Mouse (Mus musculus) embryo, embryonic 9.5 days (tissue): ENCODE data around the gene Nfkbie.

ENCODE experiments used
- DNase-seq: peaks from one replicate; pipeline ENCODE4 v3.0.0-alpha.2; 2017; ENCODE audit errors: extremely low spot score

Gene Nfkbie

GRCm38 (mm10) chr17:45543115-45543514 is 12.4 kb upstream of the Nfkbie start:
- no peak for DNase-seq

DNA sequence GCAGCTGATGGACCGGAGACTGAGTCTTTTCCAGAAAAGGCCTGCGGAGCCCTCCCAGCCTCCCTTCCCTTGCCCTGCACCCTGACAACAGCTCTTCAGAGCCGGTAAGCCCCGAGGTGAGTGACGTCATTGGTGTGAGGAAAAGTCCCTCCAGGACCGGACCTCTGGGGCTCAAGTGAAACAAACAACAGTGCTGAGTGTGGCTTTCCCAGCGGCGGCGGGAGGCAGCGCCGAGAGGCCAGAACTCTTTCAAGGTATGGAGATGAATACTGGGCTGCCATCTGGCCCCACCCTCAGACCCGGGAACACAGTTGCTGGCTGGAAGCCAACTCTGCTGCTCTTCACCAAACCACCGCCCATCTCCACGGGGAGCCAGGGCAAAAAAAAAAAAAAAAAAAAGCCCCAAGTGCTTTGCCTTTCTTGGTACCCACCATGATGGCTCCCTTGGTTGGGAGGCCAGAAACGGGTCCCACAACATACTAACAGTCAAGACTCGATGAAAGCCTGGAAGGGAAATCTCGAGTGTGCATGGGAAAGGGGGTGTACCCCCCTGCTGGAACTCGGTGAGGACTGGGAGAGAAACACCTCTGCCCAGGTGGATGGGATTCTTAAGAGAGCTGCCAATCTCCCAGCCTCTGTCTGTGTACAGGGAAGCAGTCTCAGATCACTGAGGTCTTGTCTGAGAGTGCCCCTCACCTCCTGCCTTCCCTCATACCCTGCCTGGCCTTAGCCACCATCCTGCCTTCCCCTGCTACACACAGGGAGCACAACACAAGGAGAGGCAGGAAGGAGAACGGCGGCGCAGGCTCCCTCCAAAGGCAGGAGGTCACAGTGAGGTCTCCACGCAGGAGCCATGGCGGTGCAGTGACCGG is 11.3 kb upstream of the Nfkbie start:
- no peak for DNase-seq

DNA sequence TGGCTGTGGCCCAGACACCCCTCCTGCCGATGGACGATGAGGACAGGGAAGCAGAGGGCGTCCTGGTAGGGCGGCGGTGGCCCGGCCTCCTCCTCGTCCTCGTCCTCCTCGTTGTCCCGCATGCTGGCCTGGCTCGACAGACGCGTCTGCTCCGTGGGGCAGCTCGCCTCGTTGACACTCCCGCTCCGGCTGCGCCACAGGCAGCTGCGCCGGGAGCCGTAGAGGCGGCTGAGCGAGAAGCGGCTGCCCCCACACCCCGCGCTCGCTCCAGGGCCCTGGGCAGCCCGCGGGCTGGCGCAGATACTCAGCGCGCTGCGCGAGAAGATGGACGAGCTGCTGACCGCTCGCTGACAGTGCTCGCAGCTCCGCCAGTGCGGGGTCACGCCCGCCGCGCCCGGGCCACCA is 10.6 kb upstream of the Nfkbie start:
- DNase-seq = peak; percentile 47

DNA sequence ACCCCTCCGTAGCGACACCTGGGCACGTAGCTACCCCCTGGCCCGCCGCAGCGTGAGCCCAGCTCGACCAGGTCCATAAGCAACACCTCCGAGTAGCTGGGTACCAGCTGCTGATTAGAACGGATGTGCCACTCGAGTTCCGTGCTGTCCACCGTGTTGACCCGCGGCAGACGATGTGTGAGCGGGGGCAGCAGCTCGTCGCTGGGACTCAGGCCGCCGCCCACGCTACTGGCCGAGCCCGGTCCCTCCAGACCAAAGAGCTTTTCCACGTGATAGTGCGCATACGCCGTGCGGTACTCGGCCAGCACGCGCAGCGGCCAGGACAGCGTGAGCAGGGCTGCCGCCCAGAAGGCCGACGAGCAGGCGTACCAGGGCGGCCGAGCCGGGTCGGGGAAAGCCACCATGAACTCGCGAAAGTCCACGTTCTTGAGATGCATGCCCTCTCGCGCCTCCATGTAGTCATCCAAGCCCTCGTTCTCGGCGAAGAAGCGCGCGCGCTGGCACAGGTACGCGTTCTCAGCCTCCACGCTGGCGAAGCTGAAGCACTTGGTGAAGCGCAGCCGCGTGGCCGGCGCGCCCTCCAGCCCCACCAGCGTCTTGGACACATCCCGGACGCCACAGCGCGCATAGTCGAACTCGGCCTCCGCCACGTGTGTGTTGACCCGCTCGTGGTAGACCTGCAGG is 10.1 kb upstream of the Nfkbie start:
- no peak for DNase-seq

- DNase-seq = no peak
Measured at GRCm38 (mm10) chr17:45546941-45547340, 8.6 kb upstream of the Nfkbie start.

GRCm38 (mm10) chr17:45547461-45548190 is 7.9 kb upstream of the Nfkbie start:
- no peak for DNase-seq

GRCm38 (mm10) chr17:45548541-45549512 is 6.7 kb upstream of the Nfkbie start:
- peak; percentile 82 for DNase-seq

GRCm38 (mm10) chr17:45549617-45550181 is 5.8 kb upstream of the Nfkbie start, which contains the start of gene Tmem151b:
Gene Tmem151b (minus strand): TSS chr17:45549677.
- peak; percentile 73 for DNase-seq

DNA sequence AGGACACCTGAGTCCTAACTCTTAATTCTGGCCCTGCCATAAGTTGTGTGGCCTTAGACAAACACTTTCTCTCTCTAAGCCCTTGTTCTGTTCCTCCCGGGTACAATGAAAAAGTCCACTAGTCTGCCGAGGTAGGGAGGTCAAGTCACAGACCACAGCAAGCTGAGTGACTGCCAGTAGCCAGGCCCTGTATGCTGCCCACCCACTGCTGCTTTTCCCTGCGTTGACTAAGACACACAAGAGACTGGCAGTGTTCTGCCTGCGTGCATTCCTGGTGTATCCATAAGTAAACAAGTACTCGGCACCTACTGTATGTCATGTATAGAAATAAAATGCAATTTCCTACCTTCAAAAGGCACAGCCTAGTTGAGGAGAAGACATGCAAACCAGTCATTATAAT is 5.2 kb upstream of the Nfkbie start:
- no peak for DNase-seq

DNA sequence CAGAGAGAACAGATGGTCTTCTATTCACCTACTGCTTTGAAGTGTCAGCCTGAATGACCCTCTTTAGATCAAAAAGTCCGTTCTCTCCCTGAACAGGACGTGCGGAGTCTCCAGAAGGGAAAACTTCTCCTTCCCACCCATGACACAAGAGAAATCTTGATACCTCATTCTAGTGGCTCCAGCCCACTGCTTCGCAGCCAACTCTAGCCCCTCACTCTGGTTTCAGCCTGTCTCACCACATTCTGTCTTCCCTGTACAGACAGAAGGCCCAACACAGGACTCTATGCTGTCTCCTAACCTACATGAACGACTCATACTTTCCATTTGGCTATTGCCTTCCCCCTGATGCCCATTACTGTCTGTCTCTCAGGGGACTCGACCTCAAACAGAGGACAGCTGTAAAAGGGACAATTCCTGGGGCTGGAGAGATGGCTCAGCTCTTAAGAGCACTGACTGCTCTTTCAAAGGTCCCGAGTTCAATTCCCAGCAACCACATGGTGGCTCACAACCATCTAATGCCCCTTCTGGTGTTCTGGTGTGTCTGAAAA is 4.2 kb upstream of the Nfkbie start:
- DNase-seq = no peak

DNA sequence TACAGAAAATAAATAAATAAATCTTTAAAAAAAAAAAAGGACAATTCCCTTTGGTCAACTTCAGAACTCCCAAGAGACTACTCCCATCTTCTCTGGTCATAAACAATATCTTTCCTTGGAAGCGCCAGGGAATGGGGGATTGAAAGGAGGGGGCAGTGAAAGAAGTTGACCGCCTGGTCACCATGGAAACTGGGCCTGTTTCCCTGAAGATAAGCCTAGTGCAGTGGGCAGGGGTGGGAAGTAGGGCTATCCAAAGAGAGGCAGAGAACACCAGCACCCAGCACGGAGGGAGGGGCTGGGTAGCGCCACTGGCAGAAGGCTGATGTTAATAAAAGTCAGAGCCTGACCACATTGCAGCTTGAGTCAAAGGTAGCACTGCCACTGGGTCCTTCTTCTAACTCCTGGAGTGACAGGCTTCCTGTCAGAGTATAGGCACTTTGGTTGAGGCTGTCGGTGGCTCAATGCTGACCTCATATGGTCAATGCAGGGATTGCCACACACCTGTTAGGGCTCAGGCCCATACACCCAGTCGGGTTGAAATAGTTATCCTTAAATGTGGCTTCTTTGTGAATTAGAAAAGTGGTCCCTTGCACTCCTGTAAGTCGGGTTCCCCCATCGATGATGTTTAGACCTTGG is 3.6 kb upstream of the Nfkbie start:
- peak; percentile 79 for DNase-seq

GRCm38 (mm10) chr17:45553065-45553464 is 2.4 kb upstream of the Nfkbie start:
- no peak for DNase-seq

- DNase-seq = no peak
Measured at GRCm38 (mm10) chr17:45554420-45554819, 1.1 kb upstream of the Nfkbie start.

DNA sequence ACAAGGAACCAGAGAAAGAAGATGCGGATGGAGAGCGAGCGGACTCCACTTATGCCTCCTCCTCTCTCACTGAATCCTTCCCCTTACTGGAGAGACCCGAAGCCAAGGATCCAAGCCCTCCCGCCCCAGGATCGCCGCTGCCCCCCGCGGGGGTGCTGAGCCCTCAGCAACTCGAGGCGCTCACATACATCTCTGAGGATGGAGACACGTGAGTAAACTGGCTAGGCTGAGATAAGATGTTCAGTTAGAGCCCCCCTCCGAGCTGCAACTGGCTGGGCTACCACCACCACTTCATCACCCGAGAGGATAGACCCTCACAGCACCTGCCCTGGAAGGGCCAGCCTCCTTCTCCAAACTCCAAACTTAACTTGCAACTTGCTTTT is 595 bp downstream of the Nfkbie start:
- no peak for DNase-seq

DNA sequence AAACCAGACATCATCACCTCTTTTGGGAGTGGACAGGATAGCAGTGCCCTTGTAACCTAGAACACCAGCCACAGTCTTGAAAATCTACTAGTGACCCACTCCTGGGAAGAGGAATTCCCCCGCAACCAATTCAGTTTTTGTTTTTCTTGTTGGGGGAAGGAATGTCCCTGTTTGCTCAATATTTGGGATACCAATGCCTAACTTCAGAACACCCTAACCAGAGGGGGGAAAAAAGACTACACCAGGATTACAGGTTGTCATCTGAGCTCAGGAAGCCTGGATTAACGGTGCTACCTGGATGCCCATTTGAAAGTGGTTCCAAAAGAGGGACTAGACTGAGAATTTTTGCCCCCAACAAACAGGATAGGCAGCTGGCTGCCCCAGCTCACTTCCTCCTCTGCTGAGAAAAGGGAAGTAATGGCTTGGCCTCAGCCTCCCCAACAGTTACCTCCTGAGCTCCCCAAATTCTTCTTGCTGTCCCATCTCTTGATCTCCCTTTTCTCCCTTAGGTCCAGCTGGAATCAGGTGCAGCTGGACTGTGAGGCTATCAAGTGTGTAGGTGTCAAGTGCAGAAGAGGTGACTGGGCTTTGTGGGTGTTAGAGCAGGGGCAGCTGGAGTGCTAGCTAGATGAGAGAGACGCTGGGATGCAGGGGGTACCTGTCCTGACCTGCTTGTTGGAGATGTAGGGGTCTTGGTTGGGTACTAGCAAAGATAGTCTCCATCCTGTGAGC is 1.2 kb downstream of the Nfkbie start:
- no peak for DNase-seq

- no peak for DNase-seq
Measured at GRCm38 (mm10) chr17:45557246-45557824, 1.8 kb downstream of the Nfkbie start.

DNA sequence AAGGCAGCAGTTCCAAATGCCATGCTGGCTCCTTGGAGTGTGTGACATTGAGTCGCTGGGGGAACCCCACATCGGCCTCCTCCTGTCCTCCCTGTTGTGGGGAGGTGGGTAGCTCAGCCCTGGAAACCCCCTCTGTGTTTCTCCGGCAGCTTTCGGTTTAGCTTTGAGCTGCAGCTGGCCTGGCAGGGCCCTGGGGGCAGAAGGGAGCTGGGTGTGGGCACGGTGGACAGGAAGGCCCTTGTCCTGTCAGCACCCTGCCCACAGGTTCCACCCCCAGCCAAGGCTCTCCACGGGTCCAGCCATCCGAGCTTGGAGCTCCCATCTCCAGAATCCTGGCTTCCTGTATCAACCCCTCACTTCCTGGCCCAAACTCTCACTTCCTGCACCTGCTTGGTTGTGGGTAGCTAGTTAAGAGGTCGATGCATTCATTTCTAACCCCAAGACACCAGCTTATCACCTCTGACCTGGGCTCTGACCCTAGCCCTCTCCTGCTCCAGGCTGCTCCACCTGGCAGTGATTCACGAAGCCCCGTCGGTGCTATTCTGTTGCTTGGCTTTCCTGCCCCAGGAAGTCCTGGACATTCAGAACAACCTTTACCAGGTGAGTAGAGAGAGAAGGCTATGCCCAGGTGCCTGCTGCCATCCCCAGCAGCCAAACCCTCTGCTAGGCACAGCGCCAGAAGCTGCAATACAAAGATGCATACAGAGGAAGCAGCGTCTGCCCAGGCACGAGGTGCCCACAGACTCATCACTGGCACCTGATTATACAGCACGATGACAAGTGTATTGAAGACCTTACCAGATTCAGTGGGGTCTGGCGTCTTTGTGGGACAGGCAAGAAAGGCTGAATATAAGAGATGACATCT is 2.7 kb downstream of the Nfkbie start:
- no peak for DNase-seq
